Mouse (Mus musculus): Measurements from ENCODE around the gene Hoga1.
"Not testable (repeated sequence)": the region's sequence is repeated elsewhere in the genome, so short reads cannot be mapped to it uniquely, and the experiment has no call there.

Gene Hoga1

GRCm38 (mm10) chr19:42068441-42069240 lies 23.2 kb downstream of the Hoga1 start:
- DNase-seq (ENCODE audit: low read depth, low spot score), result peak; percentile 40

- DNase-seq (ENCODE audit: low read depth, low spot score), result peak; percentile 29
Observed at GRCm38 (mm10) chr19:42069241-42069525, 23.8 kb downstream of the Hoga1 start.

- DNase-seq (ENCODE audit: low read depth, low spot score), result peak; percentile 65
Observed at GRCm38 (mm10) chr19:42071221-42071620, 25.8 kb downstream of the Hoga1 start.

GRCm38 (mm10) chr19:42071886-42072608 lies 26.6 kb downstream of the Hoga1 start:
- DNase-seq (ENCODE audit: low read depth, low spot score), result no peak

- DNase-seq (ENCODE audit: low read depth, low spot score), result peak; percentile 43
Observed at GRCm38 (mm10) chr19:42072802-42073201, 27.4 kb downstream of the Hoga1 start.

DNA sequence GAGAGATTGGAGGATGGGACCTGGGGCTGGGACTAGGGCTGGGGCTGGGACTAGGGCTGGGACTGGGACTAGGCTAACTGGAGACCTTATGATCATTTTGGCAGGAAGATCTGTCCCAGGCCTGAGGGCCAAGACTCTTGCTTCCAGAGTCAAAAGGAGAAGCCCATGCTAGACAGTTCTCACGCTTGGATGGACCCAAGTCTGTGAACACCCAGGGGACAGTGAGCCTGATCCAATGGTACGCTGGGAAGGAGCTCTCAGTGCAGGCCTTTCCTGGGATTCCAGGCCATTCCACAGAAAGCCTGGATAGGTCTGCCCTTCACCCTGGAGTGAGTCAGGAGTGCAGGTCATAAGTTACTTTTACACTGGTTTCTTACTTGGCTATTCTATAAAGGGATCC lies 29.6 kb downstream of the Hoga1 start:
- DNase-seq (ENCODE audit: low read depth, low spot score), result no peak

GRCm38 (mm10) chr19:42075992-42076391 lies 30.6 kb downstream of the Hoga1 start:
- peak; percentile 38 for DNase-seq (ENCODE audit: low read depth, low spot score)

- DNase-seq (ENCODE audit: low read depth, low spot score), result no peak
Observed at GRCm38 (mm10) chr19:42078566-42078965, 33.2 kb downstream of the Hoga1 start.

- no peak for DNase-seq (ENCODE audit: low read depth, low spot score)
Observed at GRCm38 (mm10) chr19:42079006-42079405, 33.6 kb downstream of the Hoga1 start.

DNA sequence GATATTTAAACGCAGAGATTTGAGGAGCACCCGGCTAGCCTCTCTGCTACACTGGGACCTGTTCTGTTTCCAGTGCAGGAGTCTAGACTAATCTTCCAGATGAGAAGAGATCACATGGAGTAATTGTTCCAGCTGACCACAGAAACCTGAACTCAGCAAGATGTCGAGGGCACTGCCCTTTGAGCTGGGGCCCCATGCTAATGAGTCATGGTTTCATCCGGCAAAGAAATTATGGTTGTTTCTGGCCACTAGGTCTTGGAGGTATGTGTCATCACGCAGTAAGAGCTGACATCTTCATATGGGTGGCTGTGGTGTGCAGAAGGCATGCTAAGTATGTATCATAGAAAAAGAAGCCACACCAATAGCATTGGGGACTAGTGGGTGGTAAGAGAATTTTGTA lies 34.5 kb downstream of the Hoga1 start:
- DNase-seq (ENCODE audit: low read depth, low spot score), result no peak

- DNase-seq (ENCODE audit: low read depth, low spot score), result no peak
Observed at GRCm38 (mm10) chr19:42080469-42080868, 35.1 kb downstream of the Hoga1 start.

DNA sequence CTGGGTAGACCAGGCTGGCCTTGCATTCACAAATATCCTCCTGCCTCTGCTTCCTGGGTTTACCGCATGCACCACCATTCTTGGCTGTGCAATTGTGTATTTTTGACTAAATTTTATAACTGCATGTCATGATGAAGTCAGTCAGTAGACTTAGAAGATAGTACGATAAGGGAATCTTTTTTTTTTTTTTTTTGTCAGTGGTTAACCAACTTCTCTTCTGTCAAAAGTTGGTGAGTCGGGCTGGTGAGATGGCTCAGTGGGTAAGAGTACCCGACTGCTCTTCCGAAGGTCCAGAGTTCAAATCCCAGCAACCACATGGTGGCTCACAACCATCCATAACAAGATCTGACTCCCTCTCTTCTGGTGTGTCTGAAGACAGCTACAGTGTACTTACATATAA lies 36.2 kb downstream of the Hoga1 start:
- DNase-seq (ENCODE audit: low read depth, low spot score), result not testable (repeated sequence)

- DNase-seq (ENCODE audit: low read depth, low spot score), result no peak
Observed at GRCm38 (mm10) chr19:42085690-42086089, 40.3 kb downstream of the Hoga1 start.

- peak; percentile 97 for DNase-seq (ENCODE audit: low read depth, low spot score)
Observed at GRCm38 (mm10) chr19:42086166-42086565, 40.8 kb downstream of the Hoga1 start, which contains the start of gene Morn4. Morn4 (minus strand) TSS chr19:42086357.

DNA sequence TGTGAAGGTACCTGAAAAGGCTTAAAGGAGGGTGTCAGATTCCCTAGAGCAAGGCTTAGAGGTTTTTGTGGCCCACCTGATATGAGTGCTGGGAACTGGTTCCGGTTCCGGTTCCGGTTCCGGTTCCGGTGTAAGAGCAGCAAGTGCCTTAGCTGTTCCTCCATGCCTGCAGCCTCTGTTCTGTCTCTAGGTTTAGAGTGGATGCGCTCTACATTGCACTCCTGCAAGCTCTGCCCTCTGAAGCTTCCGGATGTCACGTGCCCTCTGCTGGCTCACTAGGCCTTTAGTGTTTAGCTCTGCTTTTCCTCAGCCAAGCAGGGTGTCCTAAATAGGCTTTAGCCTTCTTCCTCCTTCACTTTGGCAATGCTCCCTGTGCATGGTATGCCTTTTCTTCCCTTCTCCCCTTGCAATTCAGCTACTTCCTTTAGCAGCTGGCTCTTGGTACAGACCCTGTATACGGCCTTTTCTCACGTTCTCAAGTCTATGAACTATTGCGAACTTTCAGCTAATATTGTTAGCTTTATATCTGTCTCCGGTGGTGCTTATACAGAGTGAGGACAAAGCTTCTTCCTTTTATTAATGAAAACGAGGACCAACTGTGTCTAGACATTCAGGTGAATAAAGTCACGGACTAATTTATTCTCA lies 43.8 kb downstream of the Hoga1 start:
- peak; percentile 85 for DNase-seq (ENCODE audit: low read depth, low spot score)

DNA sequence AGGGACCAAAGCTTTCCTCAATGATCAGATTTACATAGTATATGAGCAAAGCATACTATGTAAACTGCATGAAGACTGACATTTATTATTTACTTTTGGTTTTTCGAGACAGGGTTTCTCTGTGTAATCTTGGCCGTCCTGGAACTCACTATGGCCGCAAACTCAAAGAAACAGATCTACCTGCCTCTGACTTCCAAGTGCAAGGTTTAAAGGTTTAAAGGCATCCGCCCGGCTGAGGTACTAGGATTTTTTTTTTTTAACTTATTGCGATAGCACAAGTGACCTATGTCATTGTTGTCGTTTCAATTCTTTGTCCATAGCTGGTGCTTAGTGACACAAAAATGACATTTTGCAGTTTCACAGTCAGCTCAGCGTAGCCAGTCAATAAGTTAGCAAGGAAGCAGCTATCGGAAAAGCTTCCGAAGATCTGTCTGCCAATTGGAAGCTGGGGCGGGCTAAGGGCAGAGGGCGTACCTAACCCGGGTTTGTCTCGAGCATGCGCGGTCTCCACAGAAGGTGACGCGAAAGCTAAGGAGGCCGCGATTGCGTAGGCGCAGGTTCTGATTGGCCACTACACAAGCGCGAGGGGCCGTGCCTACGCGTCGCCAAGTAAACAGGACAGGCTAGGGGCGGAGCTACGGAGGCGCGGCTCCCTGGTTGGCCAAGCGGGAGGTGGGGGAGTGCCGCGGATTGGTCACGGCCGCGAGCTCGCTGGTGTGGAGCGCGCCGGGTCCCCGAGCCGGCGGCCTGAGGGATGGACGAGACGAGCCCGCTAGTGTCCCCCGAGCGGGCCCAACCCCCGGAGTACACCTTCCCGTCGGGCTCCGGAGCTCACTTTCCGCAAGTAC lies 44.6 kb downstream of the Hoga1 start, which contains the start of gene Pi4k2a:
Pi4k2a (plus strand) TSS at position 723 of the 848 bp plus-strand sequence.
- peak; percentile 100 for DNase-seq (ENCODE audit: low read depth, low spot score)

DNA sequence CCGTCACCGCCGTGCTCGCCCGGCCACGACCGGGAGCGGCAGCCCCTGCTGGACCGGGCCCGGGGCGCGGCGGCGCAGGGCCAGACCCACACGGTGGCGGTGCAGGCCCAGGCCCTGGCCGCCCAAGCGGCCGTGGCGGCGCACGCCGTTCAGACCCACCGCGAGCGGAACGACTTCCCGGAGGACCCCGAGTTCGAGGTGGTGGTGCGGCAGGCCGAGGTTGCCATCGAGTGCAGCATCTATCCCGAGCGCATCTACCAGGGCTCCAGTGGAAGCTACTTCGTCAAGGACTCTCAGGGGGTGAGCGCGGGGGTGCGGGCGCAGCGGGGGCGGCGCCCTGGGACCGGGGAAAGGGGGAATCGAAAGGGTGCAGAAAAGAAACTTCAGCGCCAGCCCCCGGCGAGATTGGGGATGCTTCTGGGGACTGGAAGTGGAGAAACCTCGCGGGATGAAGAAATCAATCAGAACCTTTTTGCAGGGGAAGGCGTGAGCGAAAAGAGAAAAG lies 45.3 kb downstream of the Hoga1 start:
- DNase-seq (ENCODE audit: low read depth, low spot score), result peak; percentile 70

- no peak for DNase-seq (ENCODE audit: low read depth, low spot score)
Observed at GRCm38 (mm10) chr19:42099406-42099805, 54.0 kb downstream of the Hoga1 start.

DNA sequence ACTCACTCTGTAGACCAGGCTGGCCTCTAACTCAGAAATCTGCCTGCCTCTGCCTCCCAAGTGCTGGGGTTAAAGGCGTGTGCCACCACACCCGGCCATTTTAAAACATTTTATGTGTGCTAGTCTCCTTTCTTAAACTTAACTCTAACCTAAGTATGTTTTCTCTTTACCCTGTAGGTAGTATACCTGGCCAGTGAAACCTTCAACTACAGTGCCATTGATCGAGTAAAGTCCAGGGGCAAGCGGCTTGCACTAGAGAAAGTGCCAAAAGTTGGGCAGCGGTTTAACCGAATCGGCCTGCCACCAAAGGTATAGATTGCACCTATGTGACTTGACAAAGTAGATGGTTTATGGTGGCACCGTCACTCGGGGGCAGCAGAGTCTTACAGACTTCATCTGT lies 59.3 kb downstream of the Hoga1 start:
- no peak for DNase-seq (ENCODE audit: low read depth, low spot score)

DNA sequence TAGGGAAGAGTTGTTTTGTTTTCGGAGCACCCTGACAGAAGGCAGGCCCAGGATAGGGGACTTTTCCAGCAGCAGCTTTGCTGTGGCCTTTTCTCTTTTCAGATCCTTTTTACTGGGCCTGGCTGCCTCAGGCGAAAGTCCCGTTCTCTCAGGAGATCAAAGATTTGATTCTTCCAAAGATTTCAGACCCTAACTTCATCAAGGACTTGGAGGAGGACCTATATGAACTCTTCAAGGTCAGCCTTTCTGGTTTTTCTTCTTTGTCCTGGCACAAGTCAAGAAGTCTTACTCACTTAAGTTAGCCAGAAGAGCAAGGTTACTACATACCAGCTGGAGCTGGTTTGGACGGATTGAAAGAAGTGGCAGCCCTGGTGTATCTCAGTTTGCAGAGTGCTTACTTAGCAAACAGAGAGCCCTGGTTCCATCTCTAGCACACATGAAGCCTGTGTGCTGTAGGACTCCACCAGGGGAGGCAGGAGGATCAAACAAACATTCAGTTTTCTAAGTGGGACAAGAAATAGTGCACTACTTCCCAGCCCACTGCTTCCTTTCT lies 70.4 kb downstream of the Hoga1 start:
- no peak for DNase-seq (ENCODE audit: low read depth, low spot score)

DNA sequence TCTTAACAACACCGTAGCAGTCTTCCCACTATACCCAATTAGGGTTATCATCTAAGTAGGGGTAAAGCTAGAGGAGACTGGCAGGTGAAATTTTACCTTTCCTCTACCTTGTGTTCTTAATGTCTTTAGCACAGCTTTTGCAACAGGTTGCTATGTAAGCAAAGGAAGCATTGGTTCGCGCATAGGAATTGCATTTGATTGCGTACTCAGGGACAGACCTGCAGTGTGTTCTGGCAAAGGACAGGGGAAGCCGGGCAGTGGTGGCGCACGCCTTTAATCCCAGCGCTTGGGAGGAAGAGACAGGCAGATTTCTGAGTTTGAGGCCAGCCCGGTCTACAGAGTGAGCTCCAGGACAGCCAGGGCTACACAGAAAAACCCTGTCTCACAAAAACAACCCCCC lies 72.7 kb downstream of the Hoga1 start:
- DNase-seq (ENCODE audit: low read depth, low spot score), result no peak
